Mouse (Mus musculus) CH12.LX (cell line): ENCODE measurements around the gene Skida1. TPM values are rescaled to one million over a fixed set of nuclear protein-coding genes. Genes with fewer than 3 reads are reported as not detected.

Experiments used
- DNase-seq: peaks from one replicate; pipeline ENCODE4 v3.0.0-alpha.2; 2013; ENCODE audit errors: extremely low read depth
- H3K27ac ChIP-seq: 2 replicates; pipeline ENCODE4 v1.5.1; 2012; ENCODE audit warnings: low read depth, mild to moderate bottlenecking, control low read depth, moderate library complexity; ENCODE audit not compliant: insufficient read depth
- H3K27me3 ChIP-seq: replicated peaks from 2 replicates; pipeline ENCODE3; 2012; ENCODE audit warnings: inconsistent platforms
- H3K36me3 ChIP-seq, 2 experiments: replicated peaks in 1 of 2; 2 replicates each; pipeline versions ENCODE3 to v1.6.1; 2012; ENCODE audit warnings: inconsistent platforms in 1 of 2, low read length in 1 of 2, mild to moderate bottlenecking in 1 of 2, mixed read lengths in 1 of 2, moderate library complexity in 1 of 2; ENCODE audit not compliant: control insufficient read depth in 1 of 2, insufficient read depth in 1 of 2
- H3K4me1 ChIP-seq, 2 experiments: 2 replicates each; pipeline ENCODE4 v1.6.1; 2012; ENCODE audit warnings: inconsistent platforms in 1 of 2, moderate library complexity in 1 of 2; ENCODE audit not compliant: insufficient read depth in 2 of 2, control insufficient read depth in 1 of 2
- H3K4me2 ChIP-seq: 2 replicates; pipeline ENCODE4 v1.6.1; 2012; ENCODE audit warnings: low read depth, mild to moderate bottlenecking, control low read depth; ENCODE audit not compliant: poor library complexity, insufficient read depth, severe bottlenecking
- H3K4me3 ChIP-seq, 3 experiments: fragments of 150-350 bp in 1 of 3; sonication (generic) in 1 of 3; replicated peaks in 1 of 3; 2 replicates each; pipeline versions ENCODE3 to v1.5.1; 2011 to 2012; ENCODE audit warnings: low read depth in 2 of 3, low read length in 2 of 3, mild to moderate bottlenecking in 2 of 3, moderate library complexity in 2 of 3, control low read depth in 1 of 3, improper control_type of control experiment in 1 of 3, inconsistent platforms in 1 of 3, mixed read lengths in 1 of 3; ENCODE audit not compliant: poor library complexity in 1 of 3
- H3K79me2 ChIP-seq: replicated peaks from 2 replicates; pipeline ENCODE4 v1.6.1; 2012; ENCODE audit warnings: mild to moderate bottlenecking, moderate library complexity; ENCODE audit not compliant: control insufficient read depth, poor library complexity, insufficient read depth, severe bottlenecking; ENCODE audit errors: extremely low read depth
- H3K9ac ChIP-seq: 2 replicates; pipeline ENCODE4 v1.6.1; 2012; ENCODE audit warnings: low read depth, mild to moderate bottlenecking, control low read depth, moderate library complexity; ENCODE audit not compliant: insufficient read depth
- H3K9me3 ChIP-seq: replicated peaks from 2 replicates; pipeline ENCODE3; 2012; ENCODE audit warnings: low read length, inconsistent platforms, mixed read lengths
- CHD1 ChIP-seq: IDR thresholded peaks from 2 replicates; pipeline ENCODE4 v1.6.1; 2012; ENCODE audit warnings: low read depth, low read length, improper control_type of control experiment, inconsistent platforms
- CHD2 ChIP-seq: IDR thresholded peaks from 2 replicates; pipeline ENCODE4 v1.6.1; 2011; ENCODE audit warnings: low read length, improper control_type of control experiment
- E2F4 ChIP-seq: IDR thresholded peaks from 2 replicates; pipeline ENCODE4 v1.6.1; 2011; ENCODE audit warnings: low read depth, low read length, improper control_type of control experiment; ENCODE audit not compliant: insufficient replicate concordance
- ELF1 ChIP-seq: IDR thresholded peaks from 2 replicates; pipeline ENCODE4 v1.6.1; 2014; ENCODE audit warnings: low read depth, mild to moderate bottlenecking, inconsistent platforms, low read length, improper control_type of control experiment
- HCFC1 ChIP-seq: IDR thresholded peaks from 2 replicates; pipeline ENCODE4 v1.6.1; 2012; ENCODE audit warnings: low read depth, mild to moderate bottlenecking, inconsistent platforms, low read length, improper control_type of control experiment
- JUN ChIP-seq: IDR thresholded peaks from 2 replicates; pipeline ENCODE4 v1.6.1; 2011; ENCODE audit warnings: low read depth, mild to moderate bottlenecking, low read length, improper control_type of control experiment, moderate library complexity; ENCODE audit not compliant: insufficient read depth
- KAT2A ChIP-seq: IDR thresholded peaks from 2 replicates; pipeline ENCODE4 v1.6.1; 2012; ENCODE audit warnings: low read length, improper control_type of control experiment, inconsistent platforms; ENCODE audit not compliant: insufficient replicate concordance
- MAFK ChIP-seq: IDR thresholded peaks from 2 replicates; pipeline ENCODE4 v1.6.1; 2011; ENCODE audit warnings: low read length, improper control_type of control experiment; ENCODE audit not compliant: insufficient replicate concordance
- MAZ ChIP-seq: IDR thresholded peaks from 2 replicates; pipeline ENCODE4 v1.6.1; 2012; ENCODE audit warnings: low read depth, mild to moderate bottlenecking, inconsistent platforms, low read length, improper control_type of control experiment, moderate library complexity
- MEF2A ChIP-seq: IDR thresholded peaks from 2 replicates; pipeline ENCODE4 v1.6.1; 2014; ENCODE audit warnings: low read depth, mild to moderate bottlenecking, inconsistent platforms, low read length, improper control_type of control experiment, borderline replicate concordance
- MXI1 ChIP-seq: IDR thresholded peaks from 2 replicates; pipeline ENCODE4 v1.6.1; 2011; ENCODE audit warnings: mild to moderate bottlenecking, low read depth, low read length, improper control_type of control experiment
- MYC ChIP-seq: IDR thresholded peaks from 2 replicates; pipeline ENCODE4 v1.6.1; 2011; ENCODE audit warnings: low read depth, mild to moderate bottlenecking, improper control_type of control experiment, low read length
- NELFE ChIP-seq: IDR thresholded peaks from 2 replicates; pipeline ENCODE4 v1.6.1; 2011; ENCODE audit warnings: low read depth, low read length, improper control_type of control experiment
- NRF1 ChIP-seq: IDR thresholded peaks from 2 replicates; pipeline ENCODE4 v1.6.1; 2014; ENCODE audit warnings: low read depth, mild to moderate bottlenecking, inconsistent platforms, low read length, improper control_type of control experiment, moderate library complexity
- POLR2A ChIP-seq: IDR thresholded peaks from 2 replicates; pipeline ENCODE4 v1.6.1; 2011; ENCODE audit warnings: low read depth, mild to moderate bottlenecking, improper control_type of control experiment, low read length
- SIN3A ChIP-seq: IDR thresholded peaks from 2 replicates; pipeline ENCODE4 v1.6.1; 2012; ENCODE audit warnings: low read length, improper control_type of control experiment, inconsistent platforms
- TCF12 ChIP-seq: IDR thresholded peaks from 2 replicates; pipeline ENCODE4 v1.6.1; 2014; ENCODE audit warnings: low read depth, mild to moderate bottlenecking, inconsistent platforms, low read length, improper control_type of control experiment
- USF2 ChIP-seq: conservative IDR thresholded peaks from 2 replicates; pipeline ENCODE4 v1.6.1; 2011; ENCODE audit warnings: low read depth, low read length, improper control_type of control experiment
- ZMIZ1 ChIP-seq: IDR thresholded peaks from 2 replicates; pipeline ENCODE4 v1.6.1; 2012; ENCODE audit warnings: low read depth, mild to moderate bottlenecking, inconsistent platforms, low read length, improper control_type of control experiment
- ZNF384 ChIP-seq: IDR thresholded peaks from 2 replicates; pipeline ENCODE4 v1.6.1; 2012; ENCODE audit warnings: low read depth, low read length, improper control_type of control experiment, inconsistent platforms
- dilution Hi-C: fragments of 300-500 bp; cut with MboI; formaldehyde crosslinking; loops from 2 replicates; pipeline ENCODE4 v1.14.3; 2020; ENCODE audit warnings: low sequenced_read_pairs; ENCODE audit not compliant: extremely low pct_unique_long_range_greater_than_20kb, extremely low pct_ligation_motif_present
- in situ Hi-C: fragments of 300-500 bp; cut with MboI; formaldehyde crosslinking; loops from 3 replicates; pipeline ENCODE4 v1.14.3; 2019; ENCODE audit warnings: low sequenced_read_pairs, low pct_ligation_motif_present, low pct_unique_long_range_greater_than_20kb, mixed read lengths
- polyA plus RNA-seq: library from polyadenylated mRNA; unstranded; fragments of >175 nt; gene quantifications from 2 replicates; pipeline ENCODE4 v1.2.1, GENCODE M21; 2012; ENCODE audit warnings: low read depth; ENCODE audit not compliant: insufficient read length
- total RNA-seq, 2 experiments: library from RNA; depleted of rRNA; stranded (reverse); fragments of 300-350 nt in 1 of 2; fragments of >200 nt in 1 of 2; gene quantifications; 2 replicates each; pipeline ENCODE4 v1.2.3; 2012 to 2014

Gene Skida1
- total and polyA plus RNA-seq, 3 experiments: 0.35 to 0.85 (median 0.36) TPM

DNA sequence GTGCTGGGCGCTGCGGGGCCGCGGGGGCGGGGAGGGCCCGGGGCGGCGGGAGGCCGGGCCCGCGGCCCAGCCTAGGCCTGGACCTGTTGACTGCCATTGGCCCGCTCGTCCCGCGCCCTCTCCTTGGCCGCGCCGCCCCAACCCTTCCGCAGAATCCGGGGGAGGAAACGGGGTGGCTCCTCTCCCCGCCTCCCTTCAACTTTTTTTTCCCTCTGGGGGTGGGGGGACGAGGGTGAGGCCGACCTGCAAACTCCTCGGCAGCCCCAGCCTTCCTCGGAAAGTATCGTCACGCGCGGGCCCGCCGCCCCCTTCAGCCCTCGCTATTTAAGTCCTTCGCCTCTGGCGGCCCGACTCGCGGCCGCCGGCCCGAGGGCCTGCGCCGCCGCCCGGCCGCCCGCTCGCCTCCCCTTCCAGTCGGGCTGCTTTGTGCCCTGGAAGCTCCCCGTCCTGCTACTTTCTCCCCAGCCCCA, 8.0 kb upstream of the Skida1 start (continued):
- no peak for TF ChIP-seq CHD1
- no peak for TF ChIP-seq KAT2A
- TF ChIP-seq MAZ: peak; percentile 97
- TF ChIP-seq JUN: no peak
- TF ChIP-seq USF2: no peak

DNA sequence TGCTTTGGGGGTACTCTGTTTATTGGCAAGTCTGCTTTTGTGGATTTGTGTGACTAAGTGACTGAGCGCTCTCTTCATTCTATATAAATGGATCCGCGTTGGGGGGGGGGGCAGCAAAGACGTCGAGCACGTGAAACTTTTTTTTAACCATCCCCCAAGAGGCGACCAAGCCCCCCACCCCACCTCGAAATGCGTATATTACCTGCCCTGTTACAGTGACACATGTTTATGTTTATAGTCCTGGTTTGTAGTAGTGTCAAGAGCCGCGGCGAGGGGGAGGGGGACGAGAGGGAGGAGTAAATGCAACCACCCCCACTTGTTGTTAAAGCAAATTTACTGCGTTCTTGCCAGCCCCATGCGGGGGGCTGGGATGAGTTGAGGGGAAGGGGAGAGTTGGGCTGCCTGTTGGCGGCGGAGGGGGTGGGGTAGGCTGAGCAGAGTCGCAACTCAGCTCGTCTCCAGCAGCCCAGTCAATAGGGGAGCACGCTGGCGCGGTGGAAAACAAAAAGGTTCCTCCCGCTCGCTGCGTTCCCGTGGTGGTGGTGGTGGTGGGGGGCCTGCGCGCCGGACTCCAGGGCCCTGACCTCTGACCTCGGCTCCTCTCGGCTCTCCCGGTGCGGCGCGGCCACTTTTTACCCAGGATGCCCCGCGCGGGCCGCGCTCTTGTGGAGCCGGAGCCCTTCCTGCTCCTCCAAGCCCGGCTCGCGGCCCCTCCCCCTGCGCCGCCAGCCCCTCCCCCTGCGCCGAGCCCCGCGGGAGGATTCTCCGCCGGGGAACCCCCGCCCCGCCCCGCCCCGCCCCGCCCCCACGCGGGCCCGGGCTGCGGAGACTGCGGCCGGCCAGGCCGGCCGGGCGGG, 7.3 kb upstream of the Skida1 start:
- H3K4me2 ChIP-seq: peak overlapping the region; percentile 72; the same call in 1 of the 2 replicates
- dilution Hi-C loops: no loop called here

More for the DNA sequence above, 7.3 kb upstream of the Skida1 start:
- no peaks in the 10 kb centered on the region for H3K36me3 ChIP-seq
- peaks cover 2 to 19% of the 10 kb centered on the region in 2 experiments; a peak in 2 of 4 replicates for H3K4me1 ChIP-seq
- in situ Hi-C loops: no loop called here
- no peak; the same call in 1 of the 2 replicates for TF ChIP-seq ZNF384
- TF ChIP-seq POLR2A: peak; percentile 45; the same call in 1 of the 2 replicates
- no peak for TF ChIP-seq USF2
- peak; percentile 59 for TF ChIP-seq HCFC1
- TF ChIP-seq E2F4: no peak
- peak; percentile 45; the same call in 1 of the 2 replicates for TF ChIP-seq CHD2
- 0 out of 2 replicates have a peak, but pooled peaks have one; percentile 8 for TF ChIP-seq TCF12
- TF ChIP-seq CHD1: peak; percentile 93
- peak; percentile 45; the same call in 1 of the 2 replicates for TF ChIP-seq MAZ
- no peak for TF ChIP-seq MAFK
- peak; percentile 53; the same call in 1 of the 2 replicates for TF ChIP-seq NELFE
- peak; percentile 38 for TF ChIP-seq NRF1
- TF ChIP-seq SIN3A: peak; percentile 77
- TF ChIP-seq MXI1: peak; percentile 81
- no peak for TF ChIP-seq MEF2A
- peak; percentile 10; the same call in 1 of the 2 replicates for TF ChIP-seq ZMIZ1
- no peak for TF ChIP-seq KAT2A
- TF ChIP-seq MYC: 0 out of 2 replicates have a peak, but pooled peaks have one; percentile 40
- peak; percentile 15; the same call in 1 of the 2 replicates for TF ChIP-seq ELF1
- H3K9me3 ChIP-seq: no peaks in the 10 kb centered on the region
- H3K9ac ChIP-seq: peak overlapping the region; percentile 96
- H3K27ac ChIP-seq: peak overlapping the region; percentile 85
- peak overlapping the region; percentile 61 to 73 (median 70) for H3K4me3 ChIP-seq
- DNase-seq: peak; percentile 87
- H3K27me3 ChIP-seq: no peaks in the 10 kb centered on the region
- H3K79me2 ChIP-seq: peaks cover 8% of the 10 kb centered on the region
